Mouse (Mus musculus): ENCODE data around the gene Sgo1.

The Sgo1 gene

DNA sequence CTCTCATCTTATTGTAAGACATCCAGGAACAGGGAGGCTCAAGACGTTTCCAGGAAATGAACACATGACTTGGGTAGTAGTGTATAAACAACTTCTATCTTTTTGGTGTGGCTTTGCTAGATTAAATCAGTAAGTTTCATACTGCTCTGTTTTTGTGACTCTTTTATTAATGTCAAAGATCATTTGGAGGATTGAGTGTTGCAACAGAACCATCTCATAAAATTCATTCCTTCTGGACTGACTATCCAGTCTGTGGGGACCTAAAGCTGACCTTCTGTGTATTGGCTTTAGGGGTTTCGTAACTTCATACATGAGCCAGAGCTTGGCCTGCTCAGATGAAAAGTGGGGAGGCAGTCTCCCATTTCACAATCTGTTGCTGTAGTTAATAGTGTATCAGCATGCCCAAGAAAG, 38.9 kb downstream of the Sgo1 start:
- DNase-seq (ENCODE audit: low read depth, low spot score): no peak

DNA sequence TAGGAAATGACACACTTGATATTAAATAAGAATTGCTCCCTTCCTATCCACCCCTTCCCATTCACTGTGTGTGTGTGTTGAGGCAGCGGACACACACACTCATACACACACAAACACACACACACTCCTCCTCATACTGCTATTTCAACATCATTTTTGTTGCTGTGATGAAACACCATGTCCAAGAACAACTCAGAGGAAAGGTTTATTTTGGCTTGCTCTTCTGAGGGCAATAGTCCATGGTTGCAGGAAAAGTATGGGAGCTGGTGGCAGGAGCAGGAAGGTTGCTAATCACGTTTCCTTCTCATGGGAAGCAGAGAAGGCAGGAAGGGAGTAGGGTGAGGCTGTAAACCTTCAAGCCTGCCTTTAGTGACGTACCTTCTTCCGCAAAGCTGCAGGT, 45.8 kb downstream of the Sgo1 start:
- DNase-seq (ENCODE audit: low read depth, low spot score): no peak

DNA sequence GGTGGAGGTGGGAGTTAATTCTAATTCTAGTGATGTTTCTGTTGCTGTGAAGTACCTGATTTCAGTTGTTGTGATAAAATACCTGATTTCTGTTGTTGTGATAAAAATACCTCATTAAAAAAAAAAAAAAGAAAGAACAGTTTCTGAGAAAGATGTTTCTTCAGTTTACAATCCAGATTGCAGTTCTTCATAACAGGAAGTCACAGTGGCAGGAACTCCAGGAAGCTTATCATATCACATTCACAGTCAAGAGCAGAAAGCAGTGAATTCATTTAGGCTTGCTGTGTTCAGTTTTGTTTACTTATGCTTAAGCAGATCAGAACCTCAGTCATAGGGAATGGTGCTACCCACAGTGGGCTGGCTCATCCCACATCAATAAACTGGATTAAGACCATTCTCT, 57.8 kb downstream of the Sgo1 start:
- no peak for DNase-seq (ENCODE audit: low read depth, low spot score)

- DNase-seq (ENCODE audit: low read depth, low spot score): no peak
Measured at GRCm38 (mm10) chr17:53628131-53628530, 61.0 kb downstream of the Sgo1 start.

DNA sequence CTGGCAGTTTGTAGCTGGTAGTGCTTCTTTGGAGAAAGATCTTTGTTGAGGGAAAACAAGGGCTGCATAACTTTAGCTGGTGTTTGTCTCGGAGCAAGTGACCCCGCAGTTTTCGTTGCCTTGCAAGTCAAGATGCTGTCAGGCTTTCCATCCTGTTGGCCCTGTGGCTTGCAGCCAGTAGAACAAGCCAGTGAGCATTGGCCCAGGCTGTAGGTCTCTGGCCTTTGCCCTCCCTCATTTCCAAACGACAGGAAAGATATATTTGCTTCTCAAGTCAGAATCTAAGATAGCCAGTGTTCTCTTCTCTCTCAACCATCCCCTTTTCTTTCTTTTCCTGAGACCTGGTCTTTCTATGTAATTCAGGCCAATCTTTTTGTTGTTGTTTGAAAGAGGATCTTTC, 61.6 kb downstream of the Sgo1 start:
- DNase-seq (ENCODE audit: low read depth, low spot score): no peak

DNA sequence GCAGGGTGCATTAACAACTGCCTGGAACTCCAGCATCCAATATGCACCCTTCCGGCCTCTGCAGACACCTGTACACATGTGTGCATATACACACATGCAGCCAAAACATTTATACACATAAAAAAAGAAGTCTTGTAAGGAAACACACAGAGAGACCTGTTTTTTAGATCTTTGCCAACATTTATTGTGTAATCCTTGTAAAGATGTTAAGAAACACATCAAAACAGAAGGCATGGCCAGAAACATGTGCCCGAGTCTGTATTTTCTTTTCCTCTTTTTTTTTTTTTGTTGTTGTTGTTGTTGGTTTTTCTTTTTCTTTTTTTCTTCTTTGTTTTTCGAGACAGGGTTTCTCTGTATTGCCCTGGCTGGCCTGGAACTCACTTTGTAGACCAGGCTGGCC, 63.0 kb downstream of the Sgo1 start:
- no peak for DNase-seq (ENCODE audit: low read depth, low spot score)

All from retina, adult 2 months (tissue).